Mouse (Mus musculus): Measurements from ENCODE around the gene Scml4.
A peak's percentile ranks its signal among the peaks of the same experiment; 100 is the strongest.

Gene Scml4

GRCm38 (mm10) chr10:42945316-42945715 lies 85.1 kb downstream of the Scml4 start:
- no peak for DNase-seq (ENCODE audit: extremely low spot score, low read depth, low spot score)

GRCm38 (mm10) chr10:42947336-42947735 lies 87.2 kb downstream of the Scml4 start:
- DNase-seq (ENCODE audit: extremely low spot score, low read depth, low spot score): no peak

GRCm38 (mm10) chr10:42950252-42950751 lies 90.1 kb downstream of the Scml4 start:
- DNase-seq (ENCODE audit: extremely low spot score, low read depth, low spot score): no peak

GRCm38 (mm10) chr10:42951078-42952045 lies 91.2 kb downstream of the Scml4 start:
- no peak for DNase-seq (ENCODE audit: extremely low spot score, low read depth, low spot score)

- no peak for DNase-seq (ENCODE audit: extremely low spot score, low read depth, low spot score)
These were observed 91.9 kb downstream of the Scml4 start for GRCm38 (mm10) chr10:42952046-42952420.

- DNase-seq (ENCODE audit: extremely low spot score, low read depth, low spot score): no peak
These were observed 93.4 kb downstream of the Scml4 start for GRCm38 (mm10) chr10:42953601-42954000.

GRCm38 (mm10) chr10:42955205-42955604 lies 95.0 kb downstream of the Scml4 start:
- no peak for DNase-seq (ENCODE audit: extremely low spot score, low read depth, low spot score)

GRCm38 (mm10) chr10:42957881-42958651 lies 97.9 kb downstream of the Scml4 start:
- DNase-seq (ENCODE audit: extremely low spot score, low read depth, low spot score): peak; percentile 75

- no peak for DNase-seq (ENCODE audit: extremely low spot score, low read depth, low spot score)
These were observed 98.5 kb downstream of the Scml4 start for GRCm38 (mm10) chr10:42958686-42959085.

GRCm38 (mm10) chr10:42961771-42962170 lies 101.6 kb downstream of the Scml4 start:
- no peak for DNase-seq (ENCODE audit: extremely low spot score, low read depth, low spot score)

GRCm38 (mm10) chr10:42962181-42962601 lies 102.0 kb downstream of the Scml4 start:
- DNase-seq (ENCODE audit: extremely low spot score, low read depth, low spot score): no peak

- no peak for DNase-seq (ENCODE audit: extremely low spot score, low read depth, low spot score)
These were observed 102.5 kb downstream of the Scml4 start for GRCm38 (mm10) chr10:42962655-42963054.

- no peak for DNase-seq (ENCODE audit: extremely low spot score, low read depth, low spot score)
These were observed 102.9 kb downstream of the Scml4 start for GRCm38 (mm10) chr10:42963061-42963460.

GRCm38 (mm10) chr10:42968332-42968731 lies 108.2 kb downstream of the Scml4 start:
- no peak for DNase-seq (ENCODE audit: extremely low spot score, low read depth, low spot score)

- no peak for DNase-seq (ENCODE audit: extremely low spot score, low read depth, low spot score)
These were observed 112.5 kb downstream of the Scml4 start for GRCm38 (mm10) chr10:42972504-42973172.

GRCm38 (mm10) chr10:42973537-42973936 lies 113.4 kb downstream of the Scml4 start:
- DNase-seq (ENCODE audit: extremely low spot score, low read depth, low spot score): no peak

- DNase-seq (ENCODE audit: extremely low spot score, low read depth, low spot score): no peak
These were observed 116.4 kb downstream of the Scml4 start for GRCm38 (mm10) chr10:42976577-42976976.

GRCm38 (mm10) chr10:42978346-42978745 lies 118.2 kb downstream of the Scml4 start:
- no peak for DNase-seq (ENCODE audit: extremely low spot score, low read depth, low spot score)

GRCm38 (mm10) chr10:42980999-42981757 lies 121.0 kb downstream of the Scml4 start:
- DNase-seq (ENCODE audit: extremely low spot score, low read depth, low spot score): no peak

- no peak for DNase-seq (ENCODE audit: extremely low spot score, low read depth, low spot score)
These were observed 124.7 kb downstream of the Scml4 start for GRCm38 (mm10) chr10:42984886-42985285.
